Mouse (Mus musculus) forebrain, embryonic 15.5 days (tissue): ENCODE measurements around the gene Nup50. TPM values are rescaled to one million over a fixed set of nuclear protein-coding genes. Genes with fewer than 3 reads are reported as not detected.

ENCODE experiments used
- ATAC-seq: fragments of 200-750 bp; cut with Nextera tagmentation; replicated peaks from 2 replicates; pipeline ENCODE4 v1.8.0; 2017; ENCODE audit warnings: mild to moderate bottlenecking, moderate TSS enrichment, moderate library complexity
- H3K27ac ChIP-seq: fragments of 300-500 bp; sonication (generic); replicated peaks from 2 replicates; pipeline ENCODE4 v1.5.1; 2015; ENCODE audit warnings: mild to moderate bottlenecking, inconsistent platforms
- H3K27me3 ChIP-seq: fragments of 300-500 bp; sonication (generic); 2 replicates; pipeline ENCODE4 v1.6.1; 2015; ENCODE audit warnings: inconsistent platforms
- H3K36me3 ChIP-seq: fragments of 300-500 bp; sonication (generic); 2 replicates; pipeline ENCODE4 v1.6.1; 2015; ENCODE audit warnings: mild to moderate bottlenecking, inconsistent platforms
- H3K4me1 ChIP-seq: fragments of 300-500 bp; sonication (generic); 2 replicates; pipeline ENCODE4 v1.6.1; 2015; ENCODE audit warnings: inconsistent platforms
- H3K4me2 ChIP-seq: fragments of 300-500 bp; sonication (generic); replicated peaks from 2 replicates; pipeline ENCODE4 v1.6.1; 2015; ENCODE audit warnings: mild to moderate bottlenecking, inconsistent platforms
- H3K4me3 ChIP-seq: fragments of 300-500 bp; sonication (generic); 2 replicates; pipeline ENCODE4 v1.5.1; 2015; ENCODE audit warnings: mild to moderate bottlenecking, inconsistent platforms
- H3K9ac ChIP-seq: fragments of 300-500 bp; sonication (generic); replicated peaks from 2 replicates; pipeline ENCODE4 v1.6.1; 2015; ENCODE audit warnings: mild to moderate bottlenecking, inconsistent platforms
- H3K9me3 ChIP-seq: fragments of 300-500 bp; sonication (generic); 2 replicates; pipeline ENCODE4 v1.6.1; 2016; ENCODE audit warnings: inconsistent platforms
- WGBS: fragments of 180-500 bp; shearing (Covaris S2); methylation state at CpG from one replicate; pipeline ENCODE4 v1.1.7; 2015; ENCODE audit warnings: mixed read lengths; 5-methylcytosine and 5-hydroxymethylcytosine counted together
- polyA plus RNA-seq: library from polyadenylated mRNA; unstranded; fragments of >200 nt; fragmentation: Nextera tagmentation; extraction: Ambion mirVana; gene quantifications from 2 replicates; pipeline ENCODE4 v1.2.1, GENCODE M21; 2015

Gene Nup50
- polyA plus RNA-seq, 1 experiment from 2014 or later = 35.7 TPM

GRCm38 (mm10) chr15:84958331-84958730, 35.1 kb downstream of the Nup50 start:
- H3K36me3 ChIP-seq = peaks cover 26% of the 10 kb centered on the region
- peaks cover 33% of the 10 kb centered on the region for H3K4me1 ChIP-seq
- WGBS = 91% methylated on average over 3 of the region's 3 CpGs
- H3K9me3 ChIP-seq = no peaks in the 10 kb centered on the region
- H3K4me2 ChIP-seq = no peak overlapping the region
- ATAC-seq = no peak
- H3K4me3 ChIP-seq = no peak overlapping the region
- H3K27me3 ChIP-seq = no peaks in the 10 kb centered on the region
- no peak overlapping the region for H3K9ac ChIP-seq
- peak overlapping the region; percentile 28; the same call in 1 of the 2 replicates for H3K27ac ChIP-seq

DNA sequence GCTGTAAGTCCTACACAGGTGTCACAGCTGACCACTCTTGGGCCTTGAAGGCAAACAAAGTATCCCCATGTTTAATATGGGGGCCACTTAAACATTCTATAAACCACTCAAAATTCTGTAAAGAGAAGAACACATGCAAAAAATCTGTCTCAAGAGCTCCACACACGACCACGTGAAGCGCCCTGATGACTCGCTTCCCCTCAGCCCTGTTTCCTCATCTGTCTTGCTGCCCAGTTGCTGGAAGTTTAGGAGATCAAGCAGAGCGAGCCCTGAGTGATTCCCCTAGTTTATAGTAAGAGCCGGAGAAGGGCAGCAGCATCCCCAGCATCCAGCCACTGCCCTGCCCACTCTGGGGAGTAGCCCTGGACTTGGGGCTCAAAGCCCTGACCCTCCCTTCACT, 36.7 kb downstream of the Nup50 start:
- Histone ChIP-seq H3K36me3 (0 out of 2 replicates have a peak, but pooled peaks cover 13% of the 10 kb centered on the region), H3K9me3 (no peaks in the 10 kb centered on the region), H3K27ac (no peak overlapping the region), H3K4me3 (no peak overlapping the region), H3K9ac (no peak overlapping the region), H3K4me2 (no peak overlapping the region), H3K27me3 (no peaks in the 10 kb centered on the region), H3K4me1 (peaks cover 33% of the 10 kb centered on the region)
- ATAC-seq = no peak
- WGBS = 90% methylated on average over 6 of the region's 6 CpGs

- H3K4me1 ChIP-seq = peaks cover 40% of the 10 kb centered on the region
- WGBS = 26% methylated on average over 8 of the region's 8 CpGs
- H3K4me3 ChIP-seq = no peak overlapping the region
- 0 out of 2 replicates have a peak, but pooled peaks cover 5% of the 10 kb centered on the region for H3K36me3 ChIP-seq
- H3K4me2 ChIP-seq = no peak overlapping the region; the same call in 1 of the 2 replicates
- peak overlapping the region; percentile 36; the same call in 1 of the 2 replicates for H3K27ac ChIP-seq
- H3K9me3 ChIP-seq = no peaks in the 10 kb centered on the region
- H3K27me3 ChIP-seq = no peaks in the 10 kb centered on the region
- ATAC-seq = no peak
- 0 out of 2 replicates have a peak overlapping the region, but pooled peaks have one; percentile 4 for H3K9ac ChIP-seq
These were observed 37.5 kb downstream of the Nup50 start for GRCm38 (mm10) chr15:84960692-84961091.

DNA sequence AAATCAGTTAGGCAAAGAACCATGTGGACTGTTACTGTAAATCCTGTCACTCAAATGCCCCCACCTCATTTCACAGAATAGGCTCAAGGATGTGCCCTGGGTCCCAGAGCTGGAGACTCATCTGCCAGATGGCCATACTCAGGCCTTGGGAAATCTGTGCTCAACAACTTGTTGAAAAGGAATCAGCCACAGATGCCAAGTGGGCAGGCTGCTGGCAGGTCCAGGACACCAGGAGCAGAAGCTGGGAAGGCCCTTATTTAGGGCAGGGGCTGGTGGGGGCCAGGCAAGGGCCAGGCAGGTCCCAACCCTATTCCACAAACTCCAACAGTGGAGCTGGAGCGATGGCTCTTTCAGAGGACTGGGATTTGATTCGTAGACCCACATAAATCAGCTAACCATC, 39.3 kb downstream of the Nup50 start:
- Histone ChIP-seq H3K36me3 (no peaks in the 10 kb centered on the region), H3K27me3 (no peaks in the 10 kb centered on the region), H3K27ac (no peak overlapping the region), H3K4me2 (no peak overlapping the region), H3K4me3 (no peak overlapping the region), H3K9me3 (no peaks in the 10 kb centered on the region), H3K4me1 (peaks cover 48% of the 10 kb centered on the region), H3K9ac (no peak overlapping the region)
- WGBS = 88% methylated on average over 2 of the region's 2 CpGs
- no peak for ATAC-seq

GRCm38 (mm10) chr15:84964771-84965170, 41.6 kb downstream of the Nup50 start:
- WGBS = 82% methylated on average over 5 of the region's 5 CpGs
- no peak overlapping the region for H3K4me3 ChIP-seq
- no peak for ATAC-seq
- H3K27me3 ChIP-seq = no peaks in the 10 kb centered on the region
- no peak overlapping the region for H3K9ac ChIP-seq
- H3K4me1 ChIP-seq = peaks cover 28% of the 10 kb centered on the region
- no peaks in the 10 kb centered on the region for H3K9me3 ChIP-seq
- H3K4me2 ChIP-seq = no peak overlapping the region
- H3K27ac ChIP-seq = no peak overlapping the region
- no peaks in the 10 kb centered on the region for H3K36me3 ChIP-seq

DNA sequence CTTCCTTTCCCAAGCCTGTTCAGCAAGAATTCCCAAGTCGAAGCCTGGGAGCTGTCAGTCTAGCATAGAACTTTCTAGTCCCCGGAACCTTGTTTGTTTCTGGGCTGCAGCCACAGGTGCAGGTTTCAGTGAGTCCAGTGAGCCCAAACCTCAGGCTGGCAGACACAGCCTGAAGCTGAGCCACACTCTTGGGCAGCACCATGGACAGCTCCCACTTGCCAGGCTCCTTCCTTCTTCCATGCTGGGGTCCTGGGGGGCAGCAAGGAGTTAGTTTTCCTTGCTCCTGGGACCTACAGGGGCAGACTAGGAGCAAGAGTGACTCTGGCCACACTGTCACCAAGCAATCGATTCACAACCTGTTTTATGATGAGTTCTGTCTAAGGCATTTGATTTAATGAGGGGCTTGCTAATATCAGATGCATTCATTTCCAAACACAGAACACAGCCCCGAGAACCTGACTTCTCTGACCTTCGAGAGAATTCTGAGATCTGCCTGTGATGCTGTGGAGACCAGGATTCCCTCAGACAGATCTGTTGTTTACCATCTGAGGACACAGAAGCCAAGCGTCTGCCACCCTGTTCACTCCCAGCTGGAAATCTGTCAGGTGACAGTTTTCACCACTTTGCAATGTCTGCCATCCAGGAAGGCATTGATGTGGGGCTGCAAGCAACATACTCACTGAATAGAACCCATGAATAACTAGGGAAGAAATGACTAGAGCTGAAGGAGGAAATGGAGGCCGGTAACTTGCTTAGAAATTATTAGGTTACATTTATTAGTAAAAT, 42.6 kb downstream of the Nup50 start:
- WGBS = 62% methylated on average over 7 of the region's 7 CpGs
- no peaks in the 10 kb centered on the region for H3K27me3 ChIP-seq
- H3K9ac ChIP-seq = no peak overlapping the region

DNA sequence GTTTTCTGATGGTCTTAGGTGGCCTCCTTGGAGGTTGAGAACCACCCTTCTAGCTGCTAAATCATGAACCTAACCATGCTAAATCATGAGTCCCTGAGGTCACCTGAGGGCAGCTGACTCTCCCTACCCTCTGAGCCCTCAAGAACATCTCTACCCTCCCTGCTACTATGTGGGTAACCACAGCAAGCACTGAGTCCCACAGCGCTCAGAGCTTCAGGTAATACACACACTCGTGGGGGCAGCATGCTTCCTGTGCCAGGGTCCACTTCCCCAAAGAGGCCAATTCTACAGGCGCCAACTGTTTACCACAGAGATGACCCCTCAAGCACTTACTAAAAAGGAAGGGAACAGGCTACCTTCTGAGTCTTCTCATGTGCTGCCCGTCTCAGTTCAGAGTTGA, 45.3 kb downstream of the Nup50 start:
- 95% methylated on average over 4 of the region's 4 CpGs for WGBS

More for the DNA sequence above, 42.6 kb downstream of the Nup50 start:
- ATAC-seq = peak; percentile 35; the same call in 1 of the 2 replicates
- no peaks in the 10 kb centered on the region for H3K36me3 ChIP-seq
- no peak overlapping the region for H3K4me2 ChIP-seq
- no peak overlapping the region for H3K4me3 ChIP-seq
- peaks cover 24% of the 10 kb centered on the region for H3K4me1 ChIP-seq
- H3K27ac ChIP-seq = peak overlapping the region; percentile 63
- H3K9me3 ChIP-seq = no peaks in the 10 kb centered on the region

GRCm38 (mm10) chr15:84972860-84973543, 49.8 kb downstream of the Nup50 start:
- no peak for ATAC-seq
- no peak overlapping the region for H3K4me2 ChIP-seq
- no peaks in the 10 kb centered on the region for H3K27me3 ChIP-seq
- peaks cover 31% of the 10 kb centered on the region for H3K4me1 ChIP-seq
- H3K9ac ChIP-seq = no peak overlapping the region
- H3K27ac ChIP-seq = 0 out of 2 replicates have a peak overlapping the region, but pooled peaks have one; percentile 27
- H3K36me3 ChIP-seq = no peaks in the 10 kb centered on the region
- 35% methylated on average over 8 of the region's 8 CpGs for WGBS
- no peak overlapping the region for H3K4me3 ChIP-seq
- H3K9me3 ChIP-seq = no peaks in the 10 kb centered on the region

More for the DNA sequence above, 45.3 kb downstream of the Nup50 start:
- no peak for ATAC-seq
- Histone ChIP-seq H3K27me3 (no peaks in the 10 kb centered on the region), H3K27ac (no peak overlapping the region), H3K9me3 (no peaks in the 10 kb centered on the region), H3K4me3 (no peak overlapping the region), H3K9ac (no peak overlapping the region), H3K4me1 (peaks cover 27% of the 10 kb centered on the region), H3K4me2 (no peak overlapping the region), H3K36me3 (no peaks in the 10 kb centered on the region)

DNA sequence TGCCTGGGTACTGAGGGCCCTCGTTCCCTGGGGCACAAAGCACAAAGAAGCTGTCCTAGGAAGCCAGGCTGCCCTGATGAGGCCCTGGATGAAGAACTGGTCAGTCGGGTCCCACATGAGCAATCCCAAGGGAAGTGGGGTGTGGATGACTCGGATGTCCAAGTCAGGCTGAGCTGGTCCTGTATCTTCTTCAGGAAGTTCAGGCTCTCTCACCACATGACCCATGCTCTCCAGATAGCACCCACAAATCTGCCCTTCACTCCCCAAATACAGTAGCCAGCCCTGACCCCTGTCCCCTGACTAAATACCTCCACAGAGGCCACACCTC, 50.3 kb downstream of the Nup50 start:
- Histone ChIP-seq H3K9ac (no peak overlapping the region), H3K4me2 (no peak overlapping the region), H3K9me3 (no peaks in the 10 kb centered on the region), H3K27ac (no peak overlapping the region), H3K4me1 (peaks cover 31% of the 10 kb centered on the region), H3K36me3 (no peaks in the 10 kb centered on the region), H3K4me3 (no peak overlapping the region), H3K27me3 (no peaks in the 10 kb centered on the region)
- no peak for ATAC-seq
- WGBS = 16% methylated on average over 3 of the region's 3 CpGs

- H3K4me3 ChIP-seq = no peak overlapping the region
- no peak overlapping the region for H3K4me2 ChIP-seq
- no peaks in the 10 kb centered on the region for H3K36me3 ChIP-seq
- H3K9ac ChIP-seq = no peak overlapping the region
- no peaks in the 10 kb centered on the region for H3K9me3 ChIP-seq
- peaks cover 31% of the 10 kb centered on the region for H3K4me1 ChIP-seq
- WGBS = 44% methylated on average over 4 of the region's 4 CpGs
- 0 out of 2 replicates have a peak, but pooled peaks have one; percentile 32 for ATAC-seq
- no peaks in the 10 kb centered on the region for H3K27me3 ChIP-seq
- no peak overlapping the region for H3K27ac ChIP-seq
These were observed 52.5 kb downstream of the Nup50 start for GRCm38 (mm10) chr15:84975729-84976128.

DNA sequence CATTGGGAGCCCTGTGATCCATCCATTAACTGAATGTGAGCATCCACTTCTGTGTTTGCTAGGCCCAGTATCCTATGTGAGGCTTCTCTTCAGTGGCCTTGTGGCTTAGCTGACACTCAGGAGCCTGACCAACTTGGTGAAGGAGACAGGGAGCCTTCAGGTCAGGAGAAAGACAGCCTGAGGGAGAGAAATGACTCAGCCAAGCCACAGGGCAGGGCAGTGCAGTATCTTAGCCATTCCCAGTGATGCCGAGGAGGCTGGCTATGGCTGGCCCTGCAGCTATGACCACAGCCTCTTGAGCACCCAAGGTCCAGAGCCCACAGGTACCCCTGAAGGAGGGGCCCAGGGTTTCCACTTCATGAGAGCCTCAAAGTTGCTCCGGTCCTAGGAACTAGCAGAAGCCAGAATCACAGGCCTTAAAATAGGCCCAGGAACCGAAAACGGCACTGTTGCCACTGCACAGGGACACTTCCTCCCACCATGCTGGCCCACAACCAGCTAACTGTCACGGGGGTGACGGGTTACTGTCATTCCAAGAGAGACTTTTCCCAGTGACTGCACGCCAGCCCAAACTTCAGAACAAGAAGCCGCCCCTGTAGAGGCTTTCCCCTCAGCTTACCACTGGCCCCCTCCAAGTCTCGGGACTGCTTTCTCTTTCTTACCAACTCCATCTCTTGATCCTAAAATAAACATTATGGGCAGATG, 58.5 kb downstream of the Nup50 start:
- no peak overlapping the region for H3K9ac ChIP-seq
- H3K27me3 ChIP-seq = no peaks in the 10 kb centered on the region
- no peak overlapping the region for H3K4me2 ChIP-seq
- no peak for ATAC-seq
- H3K9me3 ChIP-seq = no peaks in the 10 kb centered on the region
- no peaks in the 10 kb centered on the region for H3K36me3 ChIP-seq
- 85% methylated on average over 9 of the region's 9 CpGs for WGBS
- H3K27ac ChIP-seq = no peak overlapping the region
- no peak overlapping the region for H3K4me3 ChIP-seq
- H3K4me1 ChIP-seq = peaks cover 33% of the 10 kb centered on the region

- Histone ChIP-seq H3K9me3 (no peaks in the 10 kb centered on the region), H3K27me3 (no peaks in the 10 kb centered on the region), H3K27ac (no peak overlapping the region), H3K4me2 (no peak overlapping the region), H3K36me3 (no peaks in the 10 kb centered on the region), H3K9ac (no peak overlapping the region), H3K4me1 (peaks cover 37% of the 10 kb centered on the region), H3K4me3 (no peak overlapping the region)
- 87% methylated on average over 3 of the region's 3 CpGs for WGBS
- no peak for ATAC-seq
These were observed 59.7 kb downstream of the Nup50 start for GRCm38 (mm10) chr15:84982888-84983287.
